22 mouse cellular contexts compared by ENCODE assay signal in the genomic region with DNA sequence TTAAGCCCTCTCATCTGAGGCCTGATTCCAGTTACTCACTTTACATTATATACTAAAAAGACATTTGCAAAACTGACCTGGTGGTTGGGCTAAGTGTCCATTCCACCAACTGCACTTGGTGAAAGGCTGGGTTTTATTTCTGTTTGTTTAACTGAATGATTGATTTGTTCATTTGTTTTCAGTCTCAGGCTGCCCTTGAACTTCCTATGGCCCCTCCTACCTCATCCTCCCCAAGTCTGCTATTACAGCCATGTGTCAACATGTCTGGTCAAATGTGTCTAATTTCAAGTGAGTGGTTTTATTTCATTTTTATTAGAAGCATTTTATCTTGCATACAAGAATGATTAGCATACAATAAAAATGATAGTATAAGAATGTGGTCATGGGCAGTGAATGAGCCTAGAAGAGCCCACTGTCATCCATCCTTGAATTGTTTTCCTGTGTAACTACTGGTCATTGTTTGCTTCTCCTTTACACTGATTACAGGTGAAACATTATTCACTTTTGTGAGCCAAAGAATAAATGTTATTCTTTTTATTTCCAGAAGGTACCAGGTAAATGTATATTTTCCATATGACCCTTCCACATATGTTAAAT.
A peak's percentile ranks its signal among the peaks of the same experiment; 100 is the strongest.
DNase-seq lines count a peak whose midpoint lies in the region; ATAC-seq and TF ChIP-seq lines count a peak whose summit lies in the region.
"Had no signal": no experiment of that assay in that cellular context is flagged by ENCODE, and none has a peak within 500 bp of the region (broad histone marks: within the 10 kb centered on the region; RNA-seq: fewer than 3 reads in every experiment).

No protein-coding gene starts in this region.

- H3K4me3 ChIP-seq in kidney, embryonic 14.5 days (ENCODE audit: low read length) = no peak overlapping the region
- no peak overlapping the region for H3K4me3 ChIP-seq in kidney, adult 2 months (ENCODE audit: insufficient read depth, low read depth, low read length)
- H3K4me3 ChIP-seq in kidney, embryonic 16.5 days (ENCODE audit: low read length) = no peak overlapping the region
- H3K4me3 ChIP-seq in liver, adult 2 months (ENCODE audit: insufficient read depth, low read depth, low read length) = no peak overlapping the region
- H3K4me3 ChIP-seq: embryonic facial prominence, embryonic 13.5 days; embryonic facial prominence, embryonic 15.5 days; erythroblast, embryonic 14.5 days; forebrain, embryonic 10.5 days; forebrain, embryonic 12.5 days had no signal

- no peaks in the 10 kb centered on the region for H3K27me3 ChIP-seq in kidney, embryonic 14.5 days (ENCODE audit: control insufficient read depth, insufficient read depth, low read length)
- H3K27me3 ChIP-seq in kidney, adult 2 months (replicated peaks; ENCODE audit: control insufficient read depth, insufficient read depth, low read length) = no peaks in the 10 kb centered on the region
- no peaks in the 10 kb centered on the region for H3K27me3 ChIP-seq in kidney, embryonic 16.5 days (ENCODE audit: insufficient read depth, low read length)
- H3K27me3 ChIP-seq in liver, adult 2 months (ENCODE audit: control insufficient read depth, insufficient read depth, low read length) = no peaks in the 10 kb centered on the region
- H3K27me3 ChIP-seq: embryonic facial prominence, embryonic 13.5 days; embryonic facial prominence, embryonic 15.5 days had no signal

- no peaks in the 10 kb centered on the region for H3K79me2 ChIP-seq in liver, adult 2 months (ENCODE audit: control insufficient read depth, insufficient read depth, low read length)

- peak; percentile 93 for ATAC-seq in kidney, embryonic 14.5 days (ENCODE audit: low FRiP score, low TSS enrichment)
- peak; percentile 74; the same call in 1 of the 2 replicates for ATAC-seq in kidney, embryonic 16.5 days (ENCODE audit: low FRiP score, low TSS enrichment)
- ATAC-seq: forebrain, embryonic 14.5 days had no signal

- no peak for DNase-seq in kidney, adult 2 months
- no peak for DNase-seq in kidney, adult 18-20 months
- DNase-seq in liver, adult 2 months (ENCODE audit: extremely low read depth, low read depth, low spot score) = peak; percentile 69
- no peak for DNase-seq in liver
- DNase-seq: adrenal gland, adult 2 months; adrenal gland, postnatal 10 days; adrenal gland, postnatal 25 days; cerebellum, adult 11 months; cerebellum, adult 18-20 months; cerebellum, adult 8-10 months; cerebellum, adult 9-11 months; cerebellum, postnatal 14 days; cerebellum, postnatal 36 days; embryo, embryonic 11 days had no signal

- H3K4me2 ChIP-seq in kidney, embryonic 14.5 days (replicated peaks; ENCODE audit: low read depth, low read length) = no peak overlapping the region
- no peak overlapping the region for H3K4me2 ChIP-seq in kidney, embryonic 16.5 days (replicated peaks; ENCODE audit: low read depth, low read length)
- H3K4me2 ChIP-seq: embryonic facial prominence, embryonic 13.5 days; embryonic facial prominence, embryonic 15.5 days; forebrain, embryonic 12.5 days had no signal

- TF ChIP-seq CTCF in kidney, adult 2 months (conservative IDR thresholded peaks at IDR 0.05; ENCODE audit: insufficient read depth, insufficient read length, low read depth, low read length) = no peak
- TF ChIP-seq CTCF in liver, adult 2 months (IDR thresholded peaks at IDR 0.05; ENCODE audit: low read depth, low read length) = no peak

- no peaks in the 10 kb centered on the region for H3K4me1 ChIP-seq in kidney, embryonic 14.5 days (ENCODE audit: control insufficient read depth, insufficient read depth, low read length)
- no peaks in the 10 kb centered on the region for H3K4me1 ChIP-seq in kidney, adult 2 months (ENCODE audit: control insufficient read depth, insufficient read depth, low read length)
- H3K4me1 ChIP-seq in kidney, embryonic 16.5 days (ENCODE audit: insufficient read depth, low read length) = 0 out of 2 replicates have a peak, but pooled peaks cover 5% of the 10 kb centered on the region
- H3K4me1 ChIP-seq in liver, adult 2 months (ENCODE audit: control insufficient read depth, insufficient read depth, low read length) = no peaks in the 10 kb centered on the region
- H3K4me1 ChIP-seq: embryonic facial prominence, embryonic 13.5 days; embryonic facial prominence, embryonic 15.5 days; forebrain, embryonic 10.5 days; forebrain, embryonic 12.5 days had no signal

- no peak overlapping the region for H3K9ac ChIP-seq in kidney, embryonic 14.5 days (ENCODE audit: low read depth, low read length)
- no peak overlapping the region for H3K9ac ChIP-seq in kidney, embryonic 16.5 days (replicated peaks; ENCODE audit: low read length)
- H3K9ac ChIP-seq in liver, adult 2 months (ENCODE audit: low read depth, low read length) = no peak overlapping the region
- H3K9ac ChIP-seq: embryonic facial prominence, embryonic 13.5 days; embryonic facial prominence, embryonic 15.5 days; forebrain, embryonic 12.5 days had no signal

- H3K36me3 ChIP-seq in kidney, embryonic 14.5 days (ENCODE audit: control insufficient read depth, insufficient read depth, low read length) = no peaks in the 10 kb centered on the region
- H3K36me3 ChIP-seq in kidney, adult 2 months (ENCODE audit: control insufficient read depth, insufficient read depth, low read length) = no peaks in the 10 kb centered on the region
- no peaks in the 10 kb centered on the region for H3K36me3 ChIP-seq in kidney, embryonic 16.5 days (ENCODE audit: insufficient read depth, low read length)
- no peaks in the 10 kb centered on the region for H3K36me3 ChIP-seq in liver, adult 2 months (ENCODE audit: control insufficient read depth, insufficient read depth, low read length)
- H3K36me3 ChIP-seq: embryonic facial prominence, embryonic 13.5 days; embryonic facial prominence, embryonic 15.5 days; forebrain, embryonic 10.5 days; forebrain, embryonic 12.5 days had no signal

- no peaks in the 10 kb centered on the region for H3K9me3 ChIP-seq in kidney, embryonic 14.5 days (ENCODE audit: control insufficient read depth, low read length)
- H3K9me3 ChIP-seq in kidney, embryonic 16.5 days (ENCODE audit: low read length) = no peaks in the 10 kb centered on the region
- H3K9me3 ChIP-seq: embryonic facial prominence, embryonic 13.5 days; embryonic facial prominence, embryonic 15.5 days; forebrain, embryonic 10.5 days; forebrain, embryonic 12.5 days had no signal

- TF ChIP-seq POLR2A in kidney, adult 2 months (IDR thresholded peaks at IDR 0.05; ENCODE audit: low read depth, low read length) = no peak
- no peak for TF ChIP-seq POLR2A in liver, adult 2 months (IDR thresholded peaks at IDR 0.05; ENCODE audit: extremely low read depth, insufficient read depth, low read length)

- H3K27ac ChIP-seq in kidney, embryonic 14.5 days (ENCODE audit: low read depth, low read length) = no peak overlapping the region
- H3K27ac ChIP-seq in kidney, adult 2 months (ENCODE audit: insufficient read depth, low read depth, low read length) = no peak overlapping the region
- no peak overlapping the region for H3K27ac ChIP-seq in kidney, embryonic 16.5 days (ENCODE audit: low read length)
- no peak overlapping the region for H3K27ac ChIP-seq in liver, adult 2 months (replicated peaks; ENCODE audit: insufficient read depth, low read depth, low read length)
- H3K27ac ChIP-seq: embryonic facial prominence, embryonic 13.5 days; embryonic facial prominence, embryonic 15.5 days; forebrain, embryonic 10.5 days; forebrain, embryonic 12.5 days had no signal
